Mouse (Mus musculus): Measurements from ENCODE around the gene Fgr. TPM values are rescaled to one million over a fixed set of nuclear protein-coding genes. Genes with fewer than 3 reads are reported as not detected.

Fgr gene
- total RNA-seq, 2 experiments from 2014 or later: 0.19 to 0.40 TPM

GRCm38 (mm10) chr4:132958741-132959678 lies 14.9 kb upstream of the Fgr start:
- intact Hi-C loops (cut with DNase I): no loop called here
- DNase-seq: peak; percentile 73 to 76

GRCm38 (mm10) chr4:132959679-132960045 lies 14.2 kb upstream of the Fgr start:
- intact Hi-C loops (cut with DNase I): no loop called here
- DNase-seq: no peak

- DNase-seq: peak in 1 of 2 experiments; percentile 40
- intact Hi-C loops (cut with DNase I): no loop called here
Observed at GRCm38 (mm10) chr4:132960313-132960712, 13.6 kb upstream of the Fgr start.

GRCm38 (mm10) chr4:132960864-132961639 lies 12.8 kb upstream of the Fgr start:
- DNase-seq: peak; percentile 79 to 82
- intact Hi-C loops (cut with DNase I): no loop called here

- intact Hi-C loops (cut with DNase I): no loop called here
- DNase-seq: no peak
Observed at GRCm38 (mm10) chr4:132961866-132962265, 12.0 kb upstream of the Fgr start.

- intact Hi-C loops (cut with DNase I): no loop called here
Observed at GRCm38 (mm10) chr4:132962628-132963027, 11.3 kb upstream of the Fgr start.

GRCm38 (mm10) chr4:132963436-132963835 lies 10.5 kb upstream of the Fgr start:
- intact Hi-C loops (cut with DNase I): no loop called here
- DNase-seq: no peak

More at GRCm38 (mm10) chr4:132962628-132963027, 11.3 kb upstream of the Fgr start:
- DNase-seq: no peak

- intact Hi-C loops (cut with DNase I): no loop called here
- DNase-seq: no peak
Observed at GRCm38 (mm10) chr4:132964064-132964463, 9.8 kb upstream of the Fgr start.

- DNase-seq: no peak
- intact Hi-C loops (cut with DNase I): no loop called here
Observed at GRCm38 (mm10) chr4:132964473-132964872, 9.4 kb upstream of the Fgr start.

GRCm38 (mm10) chr4:132968105-132968938 lies 5.6 kb upstream of the Fgr start:
- DNase-seq: no peak
- intact Hi-C loops (cut with DNase I): no loop called here

- intact Hi-C loops (cut with DNase I): no loop called here
- no peak for DNase-seq
Observed at GRCm38 (mm10) chr4:132971601-132972000, 2.3 kb upstream of the Fgr start.

- intact Hi-C loops (cut with DNase I): no loop called here
- no peak for DNase-seq
Observed at GRCm38 (mm10) chr4:132972101-132972500, 1.8 kb upstream of the Fgr start.

GRCm38 (mm10) chr4:132972556-132972955 lies 1.3 kb upstream of the Fgr start:
- intact Hi-C loops (cut with DNase I): no loop called here
- no peak for DNase-seq

- DNase-seq: no peak
- intact Hi-C loops (cut with DNase I): no loop called here
Observed at GRCm38 (mm10) chr4:132973186-132973585, 709 bp upstream of the Fgr start.

- intact Hi-C loops (cut with DNase I): no loop called here
Observed at GRCm38 (mm10) chr4:132974904-132975303, 1.0 kb downstream of the Fgr start.

GRCm38 (mm10) chr4:132975791-132976190 lies 1.9 kb downstream of the Fgr start:
- intact Hi-C loops (cut with DNase I): no loop called here

More at GRCm38 (mm10) chr4:132974904-132975303, 1.0 kb downstream of the Fgr start:
- DNase-seq: peak; percentile 73 to 78

GRCm38 (mm10) chr4:132976729-132977128 lies 2.8 kb downstream of the Fgr start:
- intact Hi-C loops (cut with DNase I): no loop called here
- DNase-seq: no peak

More at GRCm38 (mm10) chr4:132975791-132976190, 1.9 kb downstream of the Fgr start:
- no peak for DNase-seq

- DNase-seq: no peak
- intact Hi-C loops (cut with DNase I): no loop called here
Observed at GRCm38 (mm10) chr4:132977597-132977996, 3.7 kb downstream of the Fgr start.

- intact Hi-C loops (cut with DNase I): no loop called here
Observed at GRCm38 (mm10) chr4:132979186-132979585, 5.3 kb downstream of the Fgr start.

GRCm38 (mm10) chr4:132981621-132982020 lies 7.7 kb downstream of the Fgr start:
- DNase-seq: no peak
- intact Hi-C loops (cut with DNase I): no loop called here

More at GRCm38 (mm10) chr4:132979186-132979585, 5.3 kb downstream of the Fgr start:
- no peak for DNase-seq

- no peak for DNase-seq
- intact Hi-C loops (cut with DNase I): no loop called here
Observed at GRCm38 (mm10) chr4:132982999-132983398, 9.1 kb downstream of the Fgr start.
